Mouse (Mus musculus): Measurements from ENCODE around the gene Pcnp. TPM values are rescaled to one million over a fixed set of nuclear protein-coding genes. Genes with fewer than 3 reads are reported as not detected.

Gene Pcnp
- polyA plus RNA-seq, 1 experiment, result 97.1 TPM

GRCm38 (mm10) chr16:56071317-56072232 lies 42.0 kb upstream of the Pcnp start:
- peaks cover 2% of the 10 kb centered on the region; the same call in 1 of the 2 replicates for H3K4me1 ChIP-seq (ENCODE audit: control insufficient read depth, insufficient read depth, low read length)
- peak overlapping the region; percentile 78 for H3K27ac ChIP-seq (ENCODE audit: control insufficient read depth, insufficient read depth, low read depth, low read length, poor library complexity)
- WGBS, result 59% methylated on average over 5 of the region's 5 CpGs
- H3K4me3 ChIP-seq (replicated peaks; ENCODE audit: control insufficient read depth, low read depth, low read length), result no peak overlapping the region
- no peak for TF ChIP-seq POLR2A (IDR thresholded peaks at IDR 0.05; ENCODE audit: borderline replicate concordance, control insufficient read depth, low read depth, low read length)
- TF ChIP-seq CTCF (IDR thresholded peaks at IDR 0.05; ENCODE audit: control insufficient read depth, insufficient read depth, low read length), result no peak

GRCm38 (mm10) chr16:56068523-56069070 lies 39.1 kb upstream of the Pcnp start:
- TF ChIP-seq CTCF (IDR thresholded peaks at IDR 0.05; ENCODE audit: control insufficient read depth, insufficient read depth, low read length) (no peak), POLR2A (IDR thresholded peaks at IDR 0.05; ENCODE audit: borderline replicate concordance, control insufficient read depth, low read depth, low read length) (no peak)
- no peak overlapping the region for H3K27ac ChIP-seq (ENCODE audit: control insufficient read depth, insufficient read depth, low read depth, low read length, poor library complexity)
- no peak overlapping the region for H3K4me3 ChIP-seq (replicated peaks; ENCODE audit: control insufficient read depth, low read depth, low read length)
- no peaks in the 10 kb centered on the region; the same call in 1 of the 2 replicates for H3K4me1 ChIP-seq (ENCODE audit: control insufficient read depth, insufficient read depth, low read length)
- WGBS, result 75% methylated on average over 6 of the region's 6 CpGs

DNA sequence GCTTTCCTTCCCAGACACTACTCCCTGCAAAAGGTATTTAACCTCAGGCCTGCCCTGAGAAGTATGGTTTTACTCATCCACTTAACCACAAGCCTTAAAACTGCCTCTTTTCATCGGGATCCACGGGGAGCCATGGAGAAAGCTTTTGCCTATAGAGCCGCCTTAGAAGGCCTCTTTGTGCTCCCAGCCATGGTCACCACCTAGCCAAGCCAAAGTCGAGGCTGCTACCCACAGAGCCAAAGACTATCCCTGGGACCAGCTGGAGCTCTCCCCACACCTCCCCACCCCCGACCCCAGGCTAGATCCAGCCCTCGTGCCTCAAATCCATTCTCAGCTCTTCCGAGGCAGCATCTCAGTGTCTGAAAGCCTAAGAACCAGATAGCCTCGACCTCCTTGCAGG lies 36.6 kb upstream of the Pcnp start:
- TF ChIP-seq POLR2A (IDR thresholded peaks at IDR 0.05; ENCODE audit: borderline replicate concordance, control insufficient read depth, low read depth, low read length) (no peak), CTCF (IDR thresholded peaks at IDR 0.05; ENCODE audit: control insufficient read depth, insufficient read depth, low read length) (no peak)
- no peak overlapping the region for H3K4me3 ChIP-seq (replicated peaks; ENCODE audit: control insufficient read depth, low read depth, low read length)
- H3K4me1 ChIP-seq (ENCODE audit: control insufficient read depth, insufficient read depth, low read length), result peaks cover 4% of the 10 kb centered on the region
- 74% methylated on average over 8 of the region's 8 CpGs for whole genome bisulfite sequencing
- H3K27ac ChIP-seq (ENCODE audit: control insufficient read depth, insufficient read depth, low read depth, low read length, poor library complexity), result no peak overlapping the region

- 1% methylated on average over 20 of the region's 20 CpGs for WGBS
- H3K27ac ChIP-seq (ENCODE audit: control insufficient read depth, insufficient read depth, low read depth, low read length, poor library complexity), result peak overlapping the region; percentile 72
- 0 out of 2 replicates have a peak, but pooled peaks have one; percentile 14 for TF ChIP-seq POLR2A (IDR thresholded peaks at IDR 0.05; ENCODE audit: borderline replicate concordance, control insufficient read depth, low read depth, low read length)
- TF ChIP-seq CTCF (IDR thresholded peaks at IDR 0.05; ENCODE audit: control insufficient read depth, insufficient read depth, low read length), result no peak
- peaks cover 4% of the 10 kb centered on the region for H3K4me1 ChIP-seq (ENCODE audit: control insufficient read depth, insufficient read depth, low read length)
- H3K4me3 ChIP-seq (replicated peaks; ENCODE audit: control insufficient read depth, low read depth, low read length), result peak overlapping the region; percentile 80
Observed at GRCm38 (mm10) chr16:56064334-56064990, 34.9 kb upstream of the Pcnp start.

GRCm38 (mm10) chr16:56062981-56063380 lies 33.4 kb upstream of the Pcnp start:
- H3K4me3 ChIP-seq (replicated peaks; ENCODE audit: control insufficient read depth, low read depth, low read length), result no peak overlapping the region
- WGBS, result 57% methylated on average over 11 of the region's 11 CpGs
- TF ChIP-seq CTCF (IDR thresholded peaks at IDR 0.05; ENCODE audit: control insufficient read depth, insufficient read depth, low read length) (no peak), POLR2A (IDR thresholded peaks at IDR 0.05; ENCODE audit: borderline replicate concordance, control insufficient read depth, low read depth, low read length) (no peak)
- no peak overlapping the region for H3K27ac ChIP-seq (ENCODE audit: control insufficient read depth, insufficient read depth, low read depth, low read length, poor library complexity)
- H3K4me1 ChIP-seq (ENCODE audit: control insufficient read depth, insufficient read depth, low read length), result peaks cover 4% of the 10 kb centered on the region

- peak overlapping the region; percentile 54 for H3K27ac ChIP-seq (ENCODE audit: control insufficient read depth, insufficient read depth, low read depth, low read length, poor library complexity)
- WGBS, result 34% methylated on average over 7 of the region's 7 CpGs
- no peak overlapping the region for H3K4me3 ChIP-seq (replicated peaks; ENCODE audit: control insufficient read depth, low read depth, low read length)
- peaks cover 4% of the 10 kb centered on the region for H3K4me1 ChIP-seq (ENCODE audit: control insufficient read depth, insufficient read depth, low read length)
- TF ChIP-seq CTCF (IDR thresholded peaks at IDR 0.05; ENCODE audit: control insufficient read depth, insufficient read depth, low read length) (no peak), POLR2A (IDR thresholded peaks at IDR 0.05; ENCODE audit: borderline replicate concordance, control insufficient read depth, low read depth, low read length) (no peak)
Observed at GRCm38 (mm10) chr16:56061995-56062594, 32.6 kb upstream of the Pcnp start.

DNA sequence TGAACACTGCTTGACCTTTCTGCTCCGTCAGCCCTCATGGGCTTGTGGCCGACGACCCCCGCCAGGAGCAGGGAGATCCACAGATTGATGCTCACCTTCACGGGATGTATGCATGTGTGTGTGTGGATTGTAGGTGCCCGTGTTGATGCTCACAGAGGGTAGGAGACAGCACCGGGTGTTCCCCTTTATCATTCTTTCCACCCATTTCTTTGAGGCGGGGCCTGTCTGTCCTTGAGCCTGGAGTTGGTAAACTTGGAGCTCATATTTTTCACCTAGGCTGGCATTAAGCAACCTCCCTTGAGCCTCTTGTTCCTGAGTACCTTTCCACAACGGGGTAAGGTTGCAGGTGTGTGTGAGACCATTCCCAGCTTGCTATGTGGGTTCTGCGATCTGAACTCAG lies 28.6 kb upstream of the Pcnp start:
- Histone ChIP-seq H3K27ac (ENCODE audit: control insufficient read depth, insufficient read depth, low read depth, low read length, poor library complexity) (no peak overlapping the region), H3K4me3 (replicated peaks; ENCODE audit: control insufficient read depth, low read depth, low read length) (no peak overlapping the region), H3K4me1 (ENCODE audit: control insufficient read depth, insufficient read depth, low read length) (peaks cover 4% of the 10 kb centered on the region)
- TF ChIP-seq CTCF (IDR thresholded peaks at IDR 0.05; ENCODE audit: control insufficient read depth, insufficient read depth, low read length) (no peak), POLR2A (IDR thresholded peaks at IDR 0.05; ENCODE audit: borderline replicate concordance, control insufficient read depth, low read depth, low read length) (no peak)
- 72% methylated on average over 10 of the region's 10 CpGs for WGBS
